Mouse (Mus musculus) myocyte (in vitro differentiated cells): Measurements from ENCODE around the gene Klhdc10.

Experiments used
- CEBPB ChIP-seq: IDR thresholded peaks from 2 replicates; pipeline ENCODE4 v1.6.1; 2011; ENCODE audit warnings: mild to moderate bottlenecking, moderate library complexity; ENCODE audit not compliant: poor library complexity, insufficient read depth, severe bottlenecking
- MAX ChIP-seq: IDR thresholded peaks from one replicate; pipeline ENCODE4 v1.6.1; 2011; ENCODE audit warnings: low read depth, mild to moderate bottlenecking, control low read depth
- MYOD1 ChIP-seq, 3 experiments: IDR thresholded peaks; one replicate each; pipeline ENCODE4 v1.6.1; 2011; ENCODE audit warnings: control low read depth in 2 of 3, low read depth in 2 of 3, mild to moderate bottlenecking in 2 of 3, moderate library complexity in 1 of 3; ENCODE audit not compliant: insufficient read length in 2 of 3, control insufficient read depth in 1 of 3
- POLR2A ChIP-seq: IDR thresholded peaks from one replicate; pipeline ENCODE4 v1.6.1; 2011; ENCODE audit warnings: low read depth, mild to moderate bottlenecking, control low read depth, moderate library complexity; ENCODE audit not compliant: insufficient read length
- POLR2AphosphoS2 ChIP-seq: IDR thresholded peaks from one replicate; pipeline ENCODE4 v1.6.1; 2011; ENCODE audit warnings: low read depth, control low read depth; ENCODE audit not compliant: insufficient read length
- TCF12 ChIP-seq: IDR thresholded peaks from one replicate; pipeline ENCODE4 v1.6.1; 2011; ENCODE audit warnings: mild to moderate bottlenecking, control low read depth; ENCODE audit not compliant: poor library complexity, insufficient read depth, severe bottlenecking
- USF1 ChIP-seq: IDR thresholded peaks from one replicate; pipeline ENCODE4 v1.6.1; 2011; ENCODE audit warnings: low read depth, mild to moderate bottlenecking, control low read depth, moderate library complexity

GRCm38 (mm10) chr6:30363808-30364207 is 37.9 kb upstream of the Klhdc10 start:
- TF ChIP-seq TCF12, result no peak
- TF ChIP-seq CEBPB, result no peak
- TF ChIP-seq USF1, result peak; percentile 37
- no peak for TF ChIP-seq POLR2A
- no peak for TF ChIP-seq POLR2AphosphoS2
- no peak for TF ChIP-seq MYOD1 (IDR thresholded peaks at IDR 0.05; ENCODE audit: control insufficient read depth in 1 of 3, insufficient read length in 2 of 3, low read depth in 2 of 3)
- TF ChIP-seq MAX, result no peak
